Comparison of ENCODE assay signal across 13 mouse cellular contexts in the genomic region with DNA sequence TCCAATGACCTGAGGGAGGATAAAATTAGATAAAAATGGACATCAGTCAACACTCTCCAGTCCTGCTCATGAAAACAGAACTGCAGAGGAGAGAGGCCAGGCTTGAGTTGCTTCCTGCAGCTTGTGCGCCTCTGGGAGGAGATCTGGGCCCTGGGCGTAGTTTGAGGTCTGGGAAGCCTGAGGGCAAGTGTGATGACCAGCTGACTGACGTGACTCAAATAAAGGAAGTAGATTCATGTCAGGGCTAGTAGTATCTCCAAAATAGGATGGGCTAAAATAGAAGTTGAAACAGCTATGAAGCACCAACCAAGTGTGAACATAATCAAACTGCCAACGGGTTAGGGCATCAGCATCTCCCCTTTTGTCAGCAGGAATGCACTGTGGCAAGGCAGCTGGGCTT.
DNase-seq lines count a peak whose midpoint lies in the region; ATAC-seq lines count a peak whose summit lies in the region.
"Had no signal": no experiment of that assay in that cellular context is flagged by ENCODE, and none has a peak within 500 bp of the region (broad histone marks: within the 10 kb centered on the region; RNA-seq: fewer than 3 reads in every experiment).

No protein-coding gene starts in this region.

- intact Hi-C loops in gastrocnemius, postnatal 14 days (cut with DNase I; ENCODE audit: low total_unique reads): no loop called here

- no peaks in the 10 kb centered on the region for H3K36me3 ChIP-seq in kidney, embryonic 16.5 days (ENCODE audit: insufficient read depth, low read length)
- no peaks in the 10 kb centered on the region for H3K36me3 ChIP-seq in forebrain, embryonic 14.5 days (ENCODE audit: control insufficient read depth, insufficient read depth, low read length)
- H3K36me3 ChIP-seq: midbrain, embryonic 12.5 days had no signal

- no peaks in the 10 kb centered on the region for H3K27me3 ChIP-seq in kidney, embryonic 16.5 days (ENCODE audit: insufficient read depth, low read length)
- no peaks in the 10 kb centered on the region for H3K27me3 ChIP-seq in forebrain, embryonic 14.5 days (replicated peaks; ENCODE audit: control insufficient read depth, insufficient read depth, low read length)
- H3K27me3 ChIP-seq: midbrain, embryonic 12.5 days had no signal

- DNase-seq in kidney, adult 9 months: peak; percentile 19
- DNase-seq in 416B (ENCODE audit: low read depth) (peak; percentile 13), A20 (ENCODE audit: low read depth, low spot score) (peak; percentile 59)
- DNase-seq in gastrocnemius, postnatal 14 days: no peak
- DNase-seq in forebrain, embryonic 14.5 days (ENCODE audit: low spot score): no peak
- DNase-seq: forebrain, postnatal 0 days; right cerebral cortex, postnatal 25 days had no signal

- no peak overlapping the region for H3K9ac ChIP-seq in kidney, embryonic 16.5 days (replicated peaks; ENCODE audit: low read length)
- H3K9ac ChIP-seq in forebrain, embryonic 14.5 days (ENCODE audit: low read length): no peak overlapping the region
- H3K9ac ChIP-seq: forebrain, postnatal 0 days; midbrain, embryonic 12.5 days had no signal

- no peak overlapping the region for H3K4me3 ChIP-seq in kidney, embryonic 16.5 days (ENCODE audit: low read length)
- H3K4me3 ChIP-seq in forebrain, embryonic 14.5 days (ENCODE audit: low read depth, low read length): no peak overlapping the region
- H3K4me3 ChIP-seq: left cerebral cortex, adult 2 months; midbrain, embryonic 12.5 days had no signal

- no peak for ATAC-seq in kidney, embryonic 16.5 days (ENCODE audit: low FRiP score, low TSS enrichment)
- peak; percentile 65 for ATAC-seq in megakaryocyte, adult 5-6 weeks (ENCODE audit: poor library complexity, severe bottlenecking)
- ATAC-seq in forebrain, embryonic 14.5 days: no peak
- ATAC-seq: forebrain, postnatal 0 days had no signal

- H3K27ac ChIP-seq in kidney, embryonic 16.5 days (ENCODE audit: low read length): no peak overlapping the region
- H3K27ac ChIP-seq in forebrain, embryonic 14.5 days (ENCODE audit: low read depth, low read length): no peak overlapping the region
- H3K27ac ChIP-seq: kidney, postnatal 0 days; left cerebral cortex, adult 2 months; midbrain, embryonic 12.5 days had no signal

- no peak overlapping the region for H3K4me2 ChIP-seq in kidney, embryonic 16.5 days (replicated peaks; ENCODE audit: low read depth, low read length)
- no peak overlapping the region for H3K4me2 ChIP-seq in forebrain, embryonic 14.5 days (ENCODE audit: low read length)
- H3K4me2 ChIP-seq: liver, embryonic 11.5 days; midbrain, embryonic 12.5 days had no signal

- H3K9me3 ChIP-seq in kidney, embryonic 16.5 days (ENCODE audit: low read length): no peaks in the 10 kb centered on the region
- H3K9me3 ChIP-seq in forebrain, embryonic 14.5 days (replicated peaks; ENCODE audit: control insufficient read depth, low read length): no peaks in the 10 kb centered on the region
- H3K9me3 ChIP-seq: midbrain, embryonic 12.5 days had no signal

- 0 out of 2 replicates have a peak, but pooled peaks cover 11% of the 10 kb centered on the region for H3K4me1 ChIP-seq in kidney, embryonic 16.5 days (ENCODE audit: insufficient read depth, low read length)
- no peaks in the 10 kb centered on the region for H3K4me1 ChIP-seq in forebrain, embryonic 14.5 days (ENCODE audit: control insufficient read depth, insufficient read depth, low read length)
- H3K4me1 ChIP-seq: midbrain, embryonic 12.5 days had no signal

- WGBS in kidney, embryonic 16.5 days: 82% methylated on average over 4 of the region's 4 CpGs
- WGBS in forebrain, embryonic 14.5 days: 88% methylated on average over 4 of the region's 4 CpGs

Comparison
In these comparisons a context has a peak if more than half of its experiments do, and no peak if none do; other contexts are left out.
1. DNase-seq: peak in kidney, adult 9 months (single experiment), 416B (single experiment) and A20 (single experiment); none in gastrocnemius, postnatal 14 days (single experiment) and forebrain, embryonic 14.5 days (single experiment).